Mouse (Mus musculus) brain, embryonic 14.5 days (tissue): ENCODE measurements around the gene Frmpd4.

Experiments used
- CTCF ChIP-seq: fragments of 200-500 bp; IDR thresholded peaks from 2 replicates; pipeline ENCODE4 v1.5.1; 2012; ENCODE audit warnings: inconsistent platforms, mild to moderate bottlenecking, moderate library complexity, borderline replicate concordance; ENCODE audit not compliant: insufficient read depth, insufficient read length; ENCODE audit errors: extremely low read depth
- POLR2A ChIP-seq: fragments of 200-500 bp; IDR thresholded peaks from 2 replicates; pipeline ENCODE4 v1.6.1; 2012; ENCODE audit warnings: mild to moderate bottlenecking, inconsistent platforms, borderline replicate concordance; ENCODE audit not compliant: poor library complexity, insufficient read depth, insufficient read length, severe bottlenecking; ENCODE audit errors: extremely low read depth

DNA sequence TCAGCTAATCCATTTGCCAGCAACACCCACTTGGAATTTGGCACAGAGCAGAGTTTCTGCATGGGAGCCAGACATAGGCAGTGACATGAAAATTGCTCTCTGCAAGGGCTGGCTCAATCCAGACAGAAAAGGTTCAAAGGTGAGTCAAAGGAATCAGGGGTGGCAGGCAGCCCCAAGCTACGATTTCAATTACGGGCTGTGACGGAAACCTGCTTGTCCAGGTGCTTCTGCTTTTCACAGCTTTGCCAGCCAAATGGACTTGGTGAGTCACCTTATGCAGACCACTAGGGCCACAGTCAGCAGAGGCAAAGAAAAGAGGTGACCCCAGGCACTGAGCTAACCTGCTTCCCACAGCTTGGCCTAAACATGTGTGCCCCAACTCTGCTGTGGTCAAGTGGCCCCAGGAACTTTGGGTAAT, 857.5 kb downstream of the Frmpd4 start:
- TF ChIP-seq POLR2A (no peak), CTCF (no peak)
